Mouse (Mus musculus) heart, postnatal 14 days (tissue): Measurements from ENCODE around the gene Lmod2. TPM values are rescaled to one million over a fixed set of nuclear protein-coding genes. Genes with fewer than 3 reads are reported as not detected.

Source experiments
- DNase-seq, 2 experiments: peaks; one replicate each; pipeline ENCODE4 v3.0.0; 2021 to 2022
- intact Hi-C: fragments of 180-260 bp; cut with DNase I; formaldehyde crosslinking; loops from one replicate; pipeline ENCODE4 v1.15.1; 2025
- long read RNA-seq, 2 experiments: library from polyadenylated mRNA; stranded (forward); transcript quantifications; one replicate each; pipeline ENCODE4 v2.0.0; 2021
- total RNA-seq, 2 experiments: library from RNA; stranded (reverse); gene quantifications; 2 replicates each; pipeline ENCODE4 v1.2.3; 2021

Lmod2 gene
- total RNA-seq: 100 to 1,000 TPM; 413 to 423 TPM
- long read RNA-seq, experiment 1, transcript Lmod2-201 (3 exons, 1,976 nt): major isoform, 76 of 84 reads
- long read RNA-seq, experiment 1, partial matches to known transcripts: 7 of 84 reads
- long read RNA-seq, experiment 1, other reads (novel, unspliced or antisense): 1 of 84 reads
- long read RNA-seq, experiment 2, transcript Lmod2-201 (3 exons, 1,976 nt): major isoform, 70 of 81 reads
- long read RNA-seq, experiment 2, partial matches to known transcripts: 9 of 81 reads
- long read RNA-seq, experiment 2, other reads (novel, unspliced or antisense): 2 of 81 reads

DNA sequence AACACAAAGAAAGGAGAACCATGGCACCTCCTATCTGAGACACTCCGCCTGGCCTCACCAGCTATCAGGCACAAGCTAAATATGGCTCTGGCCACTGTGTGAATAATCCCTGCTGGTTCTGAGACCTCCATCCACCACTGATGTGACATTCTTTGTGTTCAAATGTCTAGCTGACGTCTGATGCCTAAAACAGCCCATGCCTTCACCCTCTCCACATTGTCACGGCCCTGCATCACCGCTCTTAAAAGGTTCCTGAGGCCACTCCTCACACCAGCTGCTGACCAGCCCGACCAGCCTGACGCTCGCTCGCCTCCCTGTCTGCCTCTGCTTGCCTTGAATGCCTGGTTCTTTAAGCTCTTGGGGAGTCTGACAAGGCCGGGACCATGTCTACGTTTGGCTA is at the start of gene Lmod2:
Gene Lmod2 (plus strand): TSS at position 263 of the 400 bp plus-strand sequence.
- intact Hi-C loops: no loop called here
- peak; percentile 70 to 76 for DNase-seq

DNA sequence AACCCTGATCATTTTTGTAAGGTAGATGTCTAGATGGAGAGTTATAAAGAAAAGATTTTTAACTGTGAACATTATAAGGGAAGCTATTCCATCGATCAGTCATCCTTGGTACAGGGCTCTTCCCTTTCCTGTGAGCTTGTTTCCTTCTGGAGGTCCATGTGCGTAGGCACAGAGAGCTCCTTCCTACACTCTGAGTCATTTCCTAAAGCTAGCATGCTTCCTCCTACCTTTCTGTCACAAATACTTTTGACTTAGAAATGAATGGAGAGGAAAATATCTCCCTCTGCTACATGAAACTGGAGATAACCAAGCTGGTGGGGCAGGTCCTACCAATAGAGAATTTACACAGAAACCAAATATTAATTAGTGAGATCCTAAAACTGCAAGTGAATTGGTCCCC is 47.8 kb upstream of the Lmod2 start:
- intact Hi-C loops: no loop called here
- no peak for DNase-seq

DNA sequence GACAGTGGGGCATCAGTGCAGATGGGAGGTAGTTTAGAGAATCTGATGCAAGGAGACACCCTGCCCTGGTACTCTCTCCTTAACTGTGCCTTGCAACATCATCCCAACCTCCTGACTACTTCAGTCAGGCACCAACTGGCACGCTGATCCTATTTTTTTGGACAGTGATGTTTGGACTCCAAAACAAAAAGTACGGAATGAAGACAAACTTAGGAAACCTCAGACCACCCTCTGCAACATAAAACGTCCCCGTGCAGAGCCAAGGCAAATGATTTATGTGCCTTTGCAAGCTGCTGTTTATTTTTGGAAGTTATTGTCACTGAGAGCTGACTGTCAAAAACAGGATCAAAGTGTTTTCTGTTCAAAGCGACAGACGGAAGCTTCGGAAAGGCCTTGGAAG is 45.5 kb upstream of the Lmod2 start:
- no peak for DNase-seq
- intact Hi-C loops: no loop called here

DNA sequence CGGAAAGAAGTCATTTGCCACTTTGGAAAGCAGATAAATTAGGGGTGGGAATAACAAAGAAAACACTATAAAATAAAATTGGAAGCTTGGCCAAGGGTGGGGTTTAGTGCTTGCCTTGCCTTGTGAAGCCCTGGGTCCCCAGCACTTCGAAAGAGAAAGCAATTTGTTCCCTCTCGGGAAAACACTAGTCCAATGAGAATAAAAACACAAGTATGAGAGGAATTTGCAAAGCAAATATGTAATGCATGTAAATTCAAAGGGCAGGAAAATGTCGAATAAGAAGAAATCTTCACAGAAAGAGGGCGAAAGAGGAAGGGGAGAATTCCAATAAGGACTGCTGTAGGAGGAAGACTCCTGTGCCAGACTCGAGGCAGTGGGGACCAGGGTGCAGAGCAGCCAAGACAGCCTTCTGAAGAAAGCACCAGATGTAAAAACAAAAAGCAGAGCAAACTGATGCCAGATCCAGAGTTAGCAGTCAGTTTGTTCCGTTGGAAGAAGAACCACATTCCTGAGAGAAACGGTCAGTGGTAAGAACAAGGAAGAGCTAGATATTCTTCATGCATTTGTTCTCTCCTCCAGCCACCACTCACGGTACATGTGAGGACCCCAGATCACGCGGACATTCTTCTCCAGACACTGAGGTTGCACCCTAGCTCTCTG is 43.0 kb upstream of the Lmod2 start:
- intact Hi-C loops: no loop called here
- DNase-seq: no peak

DNA sequence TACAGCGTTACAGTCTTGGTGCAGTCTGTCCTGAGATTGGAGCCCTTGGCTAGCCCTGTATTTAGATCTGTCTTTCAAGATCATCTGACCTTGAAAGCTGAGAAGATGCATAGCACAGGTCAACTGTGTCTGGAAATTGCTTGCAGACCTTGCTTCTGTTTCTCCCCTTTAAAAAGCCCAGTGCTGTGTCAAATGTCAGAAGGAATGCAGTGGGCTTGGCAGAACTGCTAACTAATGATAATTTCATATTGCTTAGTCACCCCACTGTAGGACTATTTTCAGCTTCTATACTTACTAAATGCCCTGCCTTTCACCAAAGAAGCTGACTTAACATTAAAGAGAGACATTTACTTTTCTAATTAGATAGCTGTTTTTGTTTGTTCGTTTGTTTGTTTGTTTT is 42.1 kb upstream of the Lmod2 start:
- no peak for DNase-seq
- intact Hi-C loops: no loop called here

DNA sequence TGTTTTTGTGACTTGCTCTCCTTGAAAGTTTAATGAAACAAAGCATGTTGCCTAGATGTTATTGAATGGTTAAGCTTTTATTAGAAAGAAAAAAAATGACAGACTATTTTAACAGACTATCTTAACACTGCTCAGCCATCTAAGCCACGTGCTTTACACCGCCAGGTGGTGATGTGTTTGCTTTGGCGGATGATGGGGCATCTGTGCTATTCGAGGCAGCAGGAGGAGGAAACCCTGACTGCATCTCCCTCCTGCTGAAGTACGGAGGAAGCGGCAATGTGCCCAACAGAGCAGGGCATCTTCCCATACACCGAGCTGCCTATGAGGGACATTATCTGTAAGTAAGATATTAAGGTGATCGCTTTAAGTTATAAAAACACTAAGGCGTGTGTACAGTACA is 33.5 kb upstream of the Lmod2 start:
- intact Hi-C loops: no loop called here
- DNase-seq: no peak

DNA sequence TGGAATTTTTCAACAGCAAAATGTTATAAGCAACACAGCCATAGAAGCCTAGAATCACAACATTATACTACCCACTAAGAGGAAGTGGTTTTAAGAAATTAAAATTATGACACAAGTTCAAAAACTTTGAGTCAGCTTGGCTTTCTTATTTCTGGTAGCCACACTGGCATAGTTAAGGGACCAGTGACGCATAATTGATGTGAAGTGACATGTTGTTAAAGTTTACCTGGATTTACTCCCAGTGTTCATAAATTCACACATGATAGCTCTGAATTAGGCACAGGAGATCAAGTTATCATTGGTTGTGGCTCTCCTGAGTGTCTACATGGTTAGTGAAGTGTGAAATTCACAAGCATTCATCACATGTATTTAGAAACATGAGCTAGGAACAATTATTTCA is 32.7 kb upstream of the Lmod2 start:
- intact Hi-C loops: loop anchor here (5.0 kb wide), 1 partner anchor 33 kb away; no protein-coding TSS in a partner anchor
- DNase-seq: no peak

DNA sequence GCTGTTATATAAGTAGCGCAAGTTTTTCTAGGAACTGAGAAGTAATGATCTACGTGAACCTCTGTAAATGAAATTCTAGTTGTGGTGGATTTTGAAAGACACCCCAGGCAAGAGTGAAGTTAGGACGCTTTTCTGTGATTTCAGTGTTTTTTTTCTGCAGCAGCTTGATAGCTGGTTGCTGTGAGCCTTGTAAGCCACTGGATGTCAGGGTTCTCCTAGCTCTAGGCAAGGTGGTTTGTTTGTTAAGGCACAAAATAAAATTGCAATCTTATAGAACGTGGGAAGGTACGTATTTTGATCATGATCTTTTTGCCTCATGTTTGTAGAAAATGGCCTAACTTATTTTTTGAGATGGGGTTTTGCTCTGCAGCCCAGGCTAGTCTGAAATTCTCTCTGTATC is 28.6 kb upstream of the Lmod2 start:
- intact Hi-C loops: loop anchor here (1.0 to 5.0 kb wide), 3 partner anchors 37 to 152 kb away; no protein-coding TSS in a partner anchor

DNA sequence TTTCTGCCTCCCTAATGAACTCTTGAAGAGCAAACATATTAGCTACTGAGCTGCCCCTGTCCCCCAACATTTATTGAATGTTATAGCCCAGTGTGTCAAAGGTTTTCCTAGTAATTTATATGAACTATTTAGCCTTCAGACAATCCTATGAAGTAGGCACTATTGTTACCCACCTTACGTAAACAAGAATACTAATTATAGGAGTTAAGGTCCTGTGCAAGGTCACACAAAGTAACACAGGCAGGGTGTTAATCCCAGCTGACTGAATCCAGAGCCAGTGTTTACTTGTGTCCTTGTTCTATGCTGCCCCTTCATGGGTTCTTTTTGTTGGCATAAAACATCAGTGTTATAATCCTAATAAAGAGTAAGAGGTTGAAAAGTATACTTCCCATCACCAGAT is 27.9 kb upstream of the Lmod2 start:
- no peak for DNase-seq
- intact Hi-C loops: loop anchor here (1.0 to 5.0 kb wide), 5 partner anchors 17 to 151 kb away; no protein-coding TSS in a partner anchor

More for the DNA sequence above, 28.6 kb upstream of the Lmod2 start:
- no peak for DNase-seq

DNA sequence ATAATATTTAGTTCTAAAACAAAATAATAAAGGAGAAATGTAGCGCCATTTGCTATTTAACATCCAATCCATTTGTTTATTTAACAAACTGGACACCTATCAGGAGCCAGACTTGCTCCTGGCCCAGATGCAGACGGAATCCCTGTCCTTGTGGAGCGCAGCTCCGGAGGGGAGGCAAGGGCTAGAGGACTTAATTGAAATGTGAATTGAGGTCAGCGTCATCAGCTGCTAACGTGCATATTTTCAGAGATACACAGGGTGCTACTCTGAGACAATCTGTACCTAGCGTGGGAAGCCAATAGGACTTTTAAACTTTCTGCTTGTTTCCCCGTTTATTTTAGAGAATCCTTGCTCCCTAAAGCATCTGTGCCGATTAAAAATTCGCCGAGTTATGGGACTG is 27.3 kb upstream of the Lmod2 start:
- DNase-seq: no peak
- intact Hi-C loops: loop anchor here (2.0 to 5.0 kb wide), 2 partner anchors 17 to 37 kb away; no protein-coding TSS in a partner anchor

DNA sequence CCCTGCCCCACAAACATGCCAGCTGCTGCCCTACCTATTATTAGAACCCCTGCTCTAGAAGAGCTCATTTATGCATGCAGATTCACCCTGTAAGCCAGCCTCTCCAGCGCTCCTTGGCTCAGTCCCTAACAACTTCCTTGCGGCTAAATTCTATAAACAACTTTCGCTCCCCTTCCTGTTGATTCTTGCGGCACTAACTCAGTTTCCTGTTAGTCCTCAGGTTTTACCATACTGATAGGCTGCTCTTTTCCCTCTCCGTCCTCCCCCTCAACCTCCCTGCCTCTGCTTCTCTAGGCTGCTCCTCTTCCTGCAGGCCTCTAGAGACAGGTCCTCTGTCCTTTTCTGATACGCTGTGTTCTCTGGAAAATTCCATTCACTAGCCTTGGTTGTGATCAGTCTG is 26.4 kb upstream of the Lmod2 start:
- intact Hi-C loops: loop anchor here (2.0 to 5.0 kb wide), 2 partner anchors 16 to 36 kb away; no protein-coding TSS in a partner anchor
- no peak for DNase-seq

DNA sequence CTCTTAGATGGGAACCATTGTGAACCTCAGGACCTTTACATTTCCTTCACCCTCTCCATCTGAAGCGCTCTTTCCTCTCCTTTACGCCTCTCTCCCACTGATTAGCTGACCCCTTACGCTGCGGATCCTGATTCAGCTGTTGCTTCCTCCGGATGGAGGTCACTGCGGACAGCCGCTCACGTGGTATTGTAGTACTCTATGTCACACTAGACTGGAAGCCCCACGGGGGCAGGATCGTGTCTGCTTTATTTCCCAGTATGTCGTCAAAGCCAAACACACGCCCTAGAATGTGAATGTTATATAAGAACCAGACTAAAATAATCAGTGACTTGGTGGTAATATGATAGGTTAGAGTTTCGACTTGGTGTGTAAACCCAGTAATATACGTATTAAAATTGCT is 25.1 kb upstream of the Lmod2 start:
- intact Hi-C loops: loop anchor here (5.0 kb wide), 1 partner anchor 35 kb away; no protein-coding TSS in a partner anchor
- DNase-seq: no peak

DNA sequence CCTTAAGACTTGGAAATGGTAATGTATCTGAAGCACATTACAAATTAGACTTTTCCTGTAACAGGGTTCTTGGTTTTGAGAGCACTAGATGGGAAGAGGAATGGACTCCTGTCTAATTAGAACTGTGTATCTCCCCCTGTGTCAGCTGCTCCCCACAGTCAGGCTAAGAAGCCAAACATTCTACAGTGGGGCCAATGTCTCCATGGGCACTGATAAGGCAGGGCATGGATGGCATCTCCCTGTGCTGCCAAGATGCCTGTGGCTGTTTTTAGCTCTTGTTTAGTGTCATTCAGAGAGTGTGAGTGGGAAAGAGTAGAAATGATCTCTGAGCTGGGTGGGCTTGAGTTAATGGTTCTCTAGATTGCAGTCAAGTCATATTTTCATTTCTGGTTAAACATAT is 24.2 kb upstream of the Lmod2 start:
- DNase-seq: no peak
- intact Hi-C loops: loop anchor here (5.0 kb wide), 1 partner anchor 34 kb away; no protein-coding TSS in a partner anchor

DNA sequence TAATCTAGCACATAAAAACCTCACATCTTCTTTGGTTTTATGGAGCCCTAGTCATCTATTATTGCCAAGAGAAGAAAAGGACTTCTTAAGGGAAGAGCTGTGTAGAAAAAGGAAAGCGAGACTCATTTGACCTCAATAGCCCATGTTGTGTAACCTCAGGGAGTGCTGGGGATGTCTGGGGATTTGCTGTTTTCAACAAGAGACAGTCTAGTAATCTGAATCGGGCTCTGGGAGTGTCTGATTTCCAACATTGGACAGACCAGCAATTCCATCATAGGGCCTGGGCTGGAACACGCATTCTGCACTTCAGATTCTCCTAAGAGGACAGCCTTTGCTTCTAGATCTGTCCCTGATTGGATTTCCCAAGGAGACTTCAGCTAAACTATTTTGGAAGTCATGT is 14.1 kb upstream of the Lmod2 start:
- no peak for DNase-seq
- intact Hi-C loops: no loop called here

DNA sequence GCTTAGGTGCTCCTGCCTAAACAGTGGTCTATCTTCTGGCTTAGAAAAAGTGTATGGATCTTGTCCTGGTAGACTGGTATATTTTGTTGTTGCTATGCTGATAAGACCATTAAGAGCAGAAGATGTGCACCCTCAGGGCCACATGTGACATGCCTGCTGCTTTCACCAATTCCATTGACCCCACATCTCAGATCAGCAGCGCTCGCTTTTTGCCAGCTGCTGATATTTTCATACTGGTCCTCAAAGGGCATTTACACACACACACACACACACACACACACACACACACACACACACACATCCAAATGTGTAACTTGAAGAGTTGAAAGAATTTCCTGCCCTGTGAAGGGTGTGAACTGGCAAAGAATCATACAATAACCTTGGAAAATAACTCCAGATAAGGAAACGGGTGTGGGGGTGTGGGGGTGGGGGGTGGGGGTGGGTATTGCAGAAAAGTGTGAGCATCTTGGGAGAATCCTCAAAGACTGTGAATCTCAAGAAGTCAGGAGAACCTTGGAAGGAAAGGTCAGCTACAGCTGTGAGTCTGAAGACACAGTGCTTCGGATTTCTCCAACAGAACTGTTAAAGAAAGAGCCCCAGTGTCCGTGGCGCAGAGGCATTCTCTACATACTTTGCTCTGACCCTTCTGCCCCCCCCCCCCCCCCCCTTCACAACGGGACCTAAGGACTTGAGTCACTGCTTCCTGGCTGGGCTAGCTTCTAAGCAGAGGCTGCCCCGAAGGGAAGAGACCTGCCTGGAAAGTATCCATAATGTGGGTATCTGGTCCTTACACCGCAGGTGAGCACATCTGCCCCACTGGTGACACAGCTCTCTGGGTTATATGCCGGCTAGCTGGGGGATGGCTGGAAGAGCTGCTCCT is 11.9 kb upstream of the Lmod2 start:
- intact Hi-C loops: loop anchor here (2.0 kb wide), 1 partner anchor 15 kb away; no protein-coding TSS in a partner anchor
- DNase-seq: no peak

DNA sequence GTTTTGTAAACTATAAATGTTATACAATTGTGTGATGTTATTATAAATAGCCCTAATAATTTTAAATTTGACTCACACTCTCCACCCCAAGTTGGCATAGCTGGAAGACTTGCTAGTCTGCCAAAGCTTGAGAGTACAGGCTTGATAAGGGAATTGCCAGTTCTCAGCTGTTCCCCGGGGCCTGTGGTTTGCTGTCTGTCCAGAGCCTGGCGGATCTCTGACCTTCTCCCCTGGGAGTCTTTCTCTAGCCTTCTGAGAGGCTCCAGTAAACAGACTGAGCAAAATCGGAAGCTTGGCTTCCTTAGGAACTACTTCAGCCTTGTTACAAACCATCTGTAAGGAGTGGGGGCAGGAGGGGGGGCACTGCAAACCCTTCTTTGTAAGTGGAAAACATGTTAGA is 10.7 kb upstream of the Lmod2 start:
- DNase-seq: peak; percentile 71 to 80
- intact Hi-C loops: loop anchor here (2.0 kb wide), 1 partner anchor 16 kb away; no protein-coding TSS in a partner anchor

DNA sequence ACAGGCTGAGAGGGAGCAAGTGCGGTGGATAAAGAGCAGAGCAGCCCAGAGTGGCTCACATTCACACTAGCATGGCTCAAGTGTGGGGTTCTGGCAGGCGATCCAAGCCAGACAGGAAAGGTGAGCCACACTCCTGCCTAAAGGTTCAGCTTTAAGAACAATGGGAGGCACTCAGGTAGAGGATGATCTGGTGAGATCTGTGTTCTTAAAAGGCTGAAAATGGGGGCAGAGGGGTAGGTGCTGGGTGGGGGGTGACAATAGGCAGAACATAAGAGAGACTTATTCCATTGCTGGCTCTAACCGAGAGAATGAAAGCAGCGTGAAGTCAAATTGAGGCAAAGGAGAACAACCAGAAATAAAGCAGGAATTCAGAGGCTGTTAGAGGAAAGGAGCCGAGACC is 7.3 kb upstream of the Lmod2 start:
- intact Hi-C loops: no loop called here
- no peak for DNase-seq

DNA sequence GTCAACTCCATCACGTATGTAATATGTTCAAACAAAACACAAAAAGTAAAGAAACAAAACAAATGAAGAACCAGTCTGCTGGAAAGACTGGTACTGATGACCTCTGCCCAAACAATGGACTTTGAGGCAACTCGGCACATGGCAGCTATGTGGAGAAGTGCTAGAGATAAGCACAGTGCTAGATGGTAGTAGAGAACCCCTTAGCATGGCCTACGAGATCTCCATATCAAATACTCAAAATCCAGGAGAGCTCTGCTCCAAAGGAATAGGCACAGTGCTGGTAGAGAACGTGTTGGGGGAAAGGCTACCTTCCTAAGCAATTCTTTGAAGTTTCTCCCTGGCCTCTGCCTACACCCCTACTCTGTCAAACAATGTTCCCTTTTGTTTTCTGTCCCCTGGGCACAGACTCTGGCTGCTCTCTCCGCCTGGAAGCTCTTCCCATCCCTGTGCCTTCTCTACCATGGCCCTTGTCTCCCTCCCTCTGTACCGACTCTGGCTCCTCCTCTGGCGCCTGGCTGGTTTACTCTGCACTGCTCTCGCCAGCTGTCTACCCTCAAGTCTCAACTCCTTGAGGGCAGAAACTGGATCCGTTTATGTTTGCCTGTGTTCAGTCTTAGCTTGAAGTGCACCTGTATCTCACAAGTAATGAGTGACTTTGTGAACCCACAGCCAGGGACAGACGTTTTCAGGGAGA is 5.9 kb upstream of the Lmod2 start:
- no peak for DNase-seq
- intact Hi-C loops: no loop called here

DNA sequence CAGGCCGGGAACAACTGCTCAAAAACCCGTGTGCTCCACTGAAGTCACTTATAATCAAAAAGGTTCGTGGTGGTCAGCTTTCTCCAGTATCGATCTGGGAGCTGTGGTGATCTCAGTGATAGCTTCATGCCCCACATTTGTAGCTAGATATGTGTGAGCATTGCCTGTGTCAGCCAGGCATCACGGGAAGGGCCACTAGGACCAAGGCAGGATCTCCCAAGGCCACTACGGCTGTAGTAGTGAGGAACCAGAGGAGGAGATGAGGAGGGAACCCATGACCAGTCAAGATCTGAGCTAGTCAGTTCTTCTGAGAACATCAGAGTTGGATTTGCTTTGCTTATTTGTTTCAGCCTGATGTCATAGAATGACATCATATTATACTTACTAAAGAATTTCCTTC is 1.6 kb downstream of the Lmod2 start:
- intact Hi-C loops: no loop called here
- no peak for DNase-seq

DNA sequence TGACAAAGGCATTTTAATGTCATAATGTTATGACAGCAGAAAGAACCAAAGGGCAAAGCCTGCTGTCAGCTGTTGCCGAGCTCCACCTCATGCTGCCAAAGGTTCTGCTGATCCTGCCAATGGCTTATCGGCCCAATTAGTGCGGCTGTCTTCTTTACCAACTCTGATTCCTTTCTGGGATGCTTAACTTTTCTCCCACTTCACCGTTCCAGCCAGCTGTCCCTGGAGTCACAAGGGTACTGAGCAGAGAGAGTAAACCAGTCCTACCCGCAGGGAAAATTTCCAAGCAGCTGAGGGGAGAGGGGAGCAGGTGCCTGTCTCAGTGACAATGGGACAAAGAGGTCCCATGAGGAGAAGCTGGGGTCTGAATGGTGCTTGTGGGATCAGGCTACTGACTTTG is 2.1 kb downstream of the Lmod2 start:
- no peak for DNase-seq
- intact Hi-C loops: no loop called here
